Mouse (Mus musculus): ENCODE results near the gene Slit1.

Slit1 gene

GRCm38 (mm10) chr19:41724831-41725470, 18.5 kb downstream of the Slit1 start:
- DNase-seq (ENCODE audit: low read depth, low spot score): no peak

DNA sequence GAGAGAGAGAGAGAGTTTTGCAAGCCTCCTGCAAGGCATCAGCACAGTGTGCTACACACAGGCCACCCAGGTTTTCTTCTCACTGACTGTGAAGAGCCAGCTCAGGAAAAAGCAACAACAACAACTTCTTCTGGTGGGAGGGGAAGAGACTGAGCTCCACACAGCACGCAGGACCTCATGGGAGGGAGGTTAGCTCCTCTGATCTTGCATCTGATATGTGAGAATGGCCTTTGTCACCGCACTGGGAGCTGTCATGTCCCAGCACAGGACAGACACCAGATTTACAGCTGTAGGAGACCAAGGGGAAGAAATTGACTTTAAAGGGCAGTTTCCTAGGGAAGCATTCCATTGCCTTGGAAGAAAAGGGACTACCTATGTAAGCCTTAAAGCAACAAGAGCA, 20.1 kb downstream of the Slit1 start:
- DNase-seq (ENCODE audit: low read depth, low spot score): no peak

DNA sequence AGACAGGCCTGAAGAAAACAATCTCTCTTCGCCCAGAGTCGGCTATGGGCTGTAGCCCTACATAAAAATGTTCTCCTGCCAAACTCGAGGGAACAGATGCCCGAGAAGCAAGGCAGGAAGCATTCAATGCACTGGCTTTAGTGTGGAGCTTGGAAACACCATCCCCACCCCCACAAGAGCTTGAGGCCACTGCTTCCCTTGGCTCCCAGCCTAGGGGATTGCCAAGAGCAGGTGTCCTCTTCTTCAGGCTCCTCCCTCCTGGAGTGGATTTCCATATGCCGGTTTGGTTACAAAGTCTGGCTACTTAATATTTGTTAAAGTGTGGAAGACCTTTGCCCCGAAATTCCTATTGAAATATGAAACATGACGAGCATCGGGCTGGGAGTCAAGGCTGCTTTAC, 24.0 kb downstream of the Slit1 start:
- DNase-seq (ENCODE audit: low read depth, low spot score): no peak

DNA sequence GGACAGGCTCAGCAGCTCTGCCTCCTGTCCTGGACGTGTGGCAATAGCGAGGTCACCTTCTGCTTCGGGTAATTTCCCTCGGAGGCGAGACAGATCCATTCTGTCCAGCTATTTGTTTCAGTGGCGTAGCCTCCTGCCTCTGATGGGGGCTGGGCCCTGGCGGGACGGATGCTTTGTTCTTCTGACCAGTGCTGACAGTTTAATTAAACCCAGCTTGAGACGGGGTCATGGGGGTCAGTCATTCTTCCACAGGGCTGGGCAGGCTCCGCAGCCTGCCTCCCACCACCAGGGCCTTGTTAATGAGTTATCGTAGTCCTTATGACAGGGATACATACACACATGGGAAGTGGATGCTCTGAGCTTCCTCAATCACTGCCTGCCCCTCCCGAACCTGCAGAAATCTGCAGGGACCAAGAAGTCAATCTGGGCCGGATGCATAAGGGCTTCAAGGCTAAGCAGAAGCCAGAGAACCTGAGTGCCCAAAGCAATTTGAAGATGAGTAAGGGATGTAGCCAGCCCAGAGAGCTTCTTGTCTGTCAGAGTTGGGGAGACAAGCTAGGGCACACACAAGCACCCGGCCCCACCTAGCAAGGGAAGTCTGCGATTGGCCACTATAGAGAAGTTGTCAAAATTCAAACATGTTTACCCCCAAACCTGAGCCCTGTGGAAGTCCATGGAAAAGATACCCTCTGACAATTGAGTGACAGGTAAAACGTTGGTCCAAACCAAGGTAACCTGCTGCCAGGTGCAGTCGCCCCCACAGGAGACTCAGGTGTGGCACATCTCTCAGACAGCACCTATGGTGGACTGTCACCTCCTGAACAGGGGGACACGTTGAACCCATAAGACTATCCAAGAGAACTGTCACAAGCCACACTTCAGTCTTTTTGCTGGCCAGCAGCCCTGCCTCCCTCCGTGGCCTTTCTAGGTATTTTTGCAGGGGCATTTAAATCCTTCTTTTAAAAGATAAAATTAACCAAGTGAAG, 26.9 kb downstream of the Slit1 start:
- DNase-seq (ENCODE audit: low read depth, low spot score): no peak

DNA sequence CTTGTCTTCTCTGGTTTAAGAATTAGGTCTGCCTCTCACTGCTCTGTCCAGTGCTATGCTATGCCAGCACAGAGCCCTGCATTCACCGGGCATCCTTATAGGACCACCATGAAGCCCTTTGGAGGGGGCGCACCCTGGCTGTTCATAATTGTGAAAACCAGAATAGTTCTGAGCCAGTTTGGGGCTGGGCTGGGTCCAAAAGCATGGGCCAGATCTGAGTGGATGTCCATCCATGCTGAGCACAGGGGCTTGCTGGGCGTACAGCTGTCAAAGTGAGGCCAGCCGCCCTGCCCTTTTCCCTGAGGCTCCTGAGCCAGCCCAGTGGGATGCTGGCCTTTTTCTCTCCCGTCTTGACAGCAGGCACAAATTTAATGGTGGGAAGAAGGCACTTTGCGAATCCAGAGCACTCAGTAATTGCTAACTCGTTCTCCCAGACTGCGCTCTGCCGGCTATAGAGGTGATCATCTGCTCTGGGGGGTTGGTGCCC, 29.0 kb downstream of the Slit1 start:
- no peak for DNase-seq (ENCODE audit: low read depth, low spot score)

DNA sequence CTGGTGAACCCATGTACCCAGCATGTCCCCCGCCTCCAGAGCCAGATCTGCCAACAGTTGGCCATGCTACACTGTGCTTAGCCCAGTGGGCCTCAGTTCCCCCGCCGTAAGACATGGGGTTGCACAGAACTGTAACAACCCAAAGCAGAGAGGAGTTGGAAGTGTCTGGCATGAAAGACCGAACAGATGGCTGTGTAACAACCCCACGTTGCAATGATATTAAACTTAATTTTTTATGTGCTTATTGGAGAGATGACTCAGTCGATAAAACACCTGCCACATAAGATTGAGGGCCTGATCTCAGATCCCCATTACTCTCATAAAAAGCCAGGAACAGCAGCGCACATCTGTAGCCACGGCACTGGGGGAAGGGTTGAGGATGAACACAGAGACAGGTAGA, 30.6 kb downstream of the Slit1 start:
- DNase-seq (ENCODE audit: low read depth, low spot score): no peak

GRCm38 (mm10) chr19:41711665-41712064, 31.8 kb downstream of the Slit1 start:
- no peak for DNase-seq (ENCODE audit: low read depth, low spot score)

DNA sequence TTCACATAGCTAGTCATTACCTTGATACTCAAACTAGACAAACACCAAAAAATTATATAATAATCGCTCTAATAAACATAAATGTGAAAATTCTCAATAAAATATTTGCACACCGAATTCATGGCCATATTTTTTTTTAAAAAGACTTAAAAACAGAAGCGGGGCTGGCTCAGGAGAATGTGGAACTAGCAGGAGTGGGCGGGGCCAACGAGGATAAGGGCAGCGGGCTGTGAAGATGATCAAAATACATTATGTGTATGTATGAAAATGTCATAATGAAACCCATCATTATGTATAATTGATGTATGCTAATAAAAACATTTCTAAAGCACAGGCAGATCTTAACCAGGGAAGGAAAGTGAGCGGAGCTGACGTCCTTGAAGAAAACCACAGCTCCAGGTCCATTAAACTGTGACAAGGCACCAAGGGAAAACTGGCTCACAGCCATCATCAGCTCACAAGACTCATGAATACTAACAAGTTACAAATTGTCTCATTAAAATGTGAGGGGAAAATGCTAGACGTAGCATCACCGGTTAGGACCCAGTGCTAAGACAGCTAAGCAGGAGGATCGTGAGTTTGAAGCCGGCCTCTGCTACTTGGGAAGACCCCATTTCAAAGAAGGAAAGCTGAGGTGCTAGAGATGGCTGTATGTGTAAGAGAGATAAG, 33.8 kb downstream of the Slit1 start:
- DNase-seq (ENCODE audit: low read depth, low spot score): no peak

DNA sequence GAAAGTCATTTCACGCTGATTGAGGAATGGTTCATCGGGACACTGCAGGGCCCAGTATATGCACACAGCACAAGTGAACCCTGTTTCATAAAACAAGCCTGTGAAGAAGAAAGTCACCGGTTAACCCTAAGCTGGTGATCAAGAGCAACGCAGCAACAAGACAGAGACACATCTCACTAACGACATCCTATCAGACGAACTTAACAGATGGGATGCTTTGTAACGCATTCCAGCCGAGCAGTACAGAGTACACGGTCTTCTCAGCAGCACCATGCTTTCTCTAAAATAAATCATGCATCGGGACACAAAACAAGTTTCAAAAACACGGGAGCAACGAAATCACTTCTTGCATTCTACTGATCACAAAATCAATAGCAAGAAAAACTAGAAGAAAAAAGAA, 35.6 kb downstream of the Slit1 start:
- no peak for DNase-seq (ENCODE audit: low read depth, low spot score)

DNA sequence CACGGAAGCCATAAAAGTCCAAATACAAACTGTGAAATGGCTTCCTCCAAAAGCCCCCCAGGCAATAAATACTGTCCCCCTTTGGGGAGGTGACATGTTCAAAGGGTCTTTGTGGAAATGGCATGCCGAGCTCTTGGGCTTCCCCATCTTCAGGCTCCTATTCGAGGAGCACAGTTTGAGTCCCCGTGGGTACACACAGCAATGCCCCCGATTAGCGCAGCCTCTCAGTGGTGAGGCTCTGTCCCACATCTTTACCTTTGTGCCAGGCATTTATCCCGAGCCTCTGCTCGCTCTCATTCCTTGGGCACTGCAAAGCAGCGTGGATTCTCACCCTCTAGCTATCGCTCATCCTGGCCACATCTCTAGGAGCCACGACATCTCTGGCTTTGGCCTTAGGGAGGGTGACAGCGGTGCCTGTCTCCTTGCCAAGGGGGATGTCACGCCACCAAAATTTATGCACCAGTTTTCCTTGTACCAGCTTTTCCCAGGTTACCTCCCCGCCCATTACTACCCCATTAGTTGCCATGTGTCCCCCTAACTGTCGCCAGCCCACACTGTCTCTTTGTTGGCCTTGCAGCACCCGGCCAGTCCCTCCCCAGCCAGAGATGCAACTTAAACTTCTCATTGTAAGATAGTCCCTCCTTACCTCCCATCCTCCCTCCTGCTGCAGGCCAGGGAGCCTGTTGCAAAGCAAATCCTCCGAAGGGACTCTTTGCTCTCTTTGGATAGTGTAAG, 37.2 kb downstream of the Slit1 start:
- no peak for DNase-seq (ENCODE audit: low read depth, low spot score)

GRCm38 (mm10) chr19:41705416-41705815, 38.0 kb downstream of the Slit1 start:
- no peak for DNase-seq (ENCODE audit: low read depth, low spot score)

GRCm38 (mm10) chr19:41702638-41703037, 40.8 kb downstream of the Slit1 start:
- DNase-seq (ENCODE audit: low read depth, low spot score): no peak

DNA sequence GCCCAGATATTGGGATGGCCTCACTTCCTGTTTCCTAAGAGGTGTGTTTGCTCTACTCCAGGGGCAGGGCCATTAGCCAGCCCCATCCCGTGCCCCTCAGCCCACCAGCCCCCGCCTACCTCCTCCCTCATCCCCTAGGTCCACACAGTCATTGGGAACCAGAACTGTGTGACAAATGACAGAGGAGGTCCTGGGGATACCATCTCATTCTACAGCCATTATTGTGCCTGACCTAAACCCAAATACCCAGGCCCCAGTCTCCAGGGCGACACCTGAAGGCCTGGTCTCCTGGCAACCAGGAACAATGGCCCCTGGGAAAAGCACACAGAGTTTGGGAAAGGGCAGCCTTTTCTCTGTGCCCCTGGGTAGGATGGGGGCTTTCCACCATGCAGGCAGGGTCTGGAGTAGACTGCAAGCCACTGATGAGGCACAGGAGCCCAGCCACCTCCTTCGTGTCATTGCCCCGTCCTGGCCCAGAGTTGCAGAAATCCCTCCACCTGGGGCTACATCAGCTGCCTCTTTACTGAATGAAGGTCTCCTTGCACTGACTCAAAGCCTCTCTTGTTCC, 44.5 kb downstream of the Slit1 start:
- no peak for DNase-seq (ENCODE audit: low read depth, low spot score)

DNA sequence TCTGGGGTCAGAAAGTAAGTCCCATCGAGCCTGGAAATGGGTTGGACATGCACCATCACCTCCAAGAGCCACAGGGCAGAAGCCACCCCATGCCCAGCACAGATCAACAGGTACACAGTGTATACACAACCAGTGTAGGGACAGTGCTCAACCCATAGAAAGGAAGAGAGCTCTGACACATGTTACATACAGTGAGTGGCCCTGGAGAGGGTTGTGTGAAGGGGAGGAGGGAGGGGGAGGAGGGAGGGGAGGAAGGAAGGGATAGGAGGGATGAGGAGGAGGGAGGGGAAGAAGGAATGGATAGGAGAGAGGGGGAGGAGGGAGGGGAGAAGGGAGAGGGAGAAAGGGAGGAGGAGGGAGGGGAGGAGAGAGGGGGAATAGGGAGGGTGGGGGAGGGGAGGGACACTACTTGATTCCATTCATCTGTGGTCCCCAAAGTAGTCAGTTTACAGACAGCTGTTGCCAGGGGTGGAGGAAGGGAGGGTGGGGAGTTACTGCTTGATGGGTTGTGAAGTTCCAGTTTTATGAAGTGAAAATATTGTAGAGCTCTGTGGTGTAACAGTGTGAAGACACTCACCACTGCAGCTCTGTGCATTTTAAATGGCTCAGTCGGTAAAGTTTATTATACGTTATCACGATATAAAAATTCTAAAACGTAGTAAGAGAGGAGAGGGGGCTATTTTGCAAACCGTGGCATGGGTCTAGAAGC, 45.5 kb downstream of the Slit1 start:
- DNase-seq (ENCODE audit: low read depth, low spot score): no peak

- no peak for DNase-seq (ENCODE audit: low read depth, low spot score)
These were observed 46.2 kb downstream of the Slit1 start for GRCm38 (mm10) chr19:41697111-41697806.

DNA sequence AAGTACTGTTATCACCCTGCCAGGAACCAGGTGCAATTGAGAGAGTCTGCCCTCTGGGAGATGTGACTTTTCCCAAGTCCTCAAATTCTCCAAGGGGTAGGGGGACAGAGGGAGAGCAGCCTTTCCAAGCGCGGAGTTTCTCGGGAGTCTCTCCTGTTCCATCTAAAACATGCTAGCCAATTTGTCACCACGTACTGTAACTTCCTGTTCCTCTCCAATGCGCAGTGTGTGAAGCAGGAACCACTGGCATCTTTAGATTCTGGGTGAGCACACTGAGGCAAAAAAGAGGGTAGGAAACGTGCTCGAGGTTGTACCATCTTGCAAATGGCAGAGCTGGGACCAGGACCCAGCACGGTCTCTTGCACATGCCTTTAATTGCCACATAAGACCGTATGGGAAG, 47.0 kb downstream of the Slit1 start:
- no peak for DNase-seq (ENCODE audit: low read depth, low spot score)

DNA sequence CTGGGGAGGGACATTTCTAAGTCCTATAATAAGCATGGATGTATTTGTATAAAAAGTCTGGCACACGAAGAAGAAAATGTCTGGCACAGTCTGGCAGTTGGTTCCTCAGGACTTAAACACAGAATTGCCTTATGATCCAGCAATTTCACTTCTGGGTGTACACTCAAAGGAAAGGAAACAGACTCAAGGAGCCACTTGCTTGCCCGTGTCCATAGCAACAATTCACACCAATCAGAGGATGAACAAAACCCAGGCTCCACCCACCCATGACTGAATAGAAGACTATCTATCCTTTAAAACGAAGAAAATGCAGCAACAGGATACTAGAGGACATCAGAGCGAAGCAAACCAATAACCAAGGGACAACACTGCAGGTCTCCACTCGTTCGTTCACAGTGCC, 48.4 kb downstream of the Slit1 start:
- DNase-seq (ENCODE audit: low read depth, low spot score): no peak

GRCm38 (mm10) chr19:41694610-41695009, 48.9 kb downstream of the Slit1 start:
- no peak for DNase-seq (ENCODE audit: low read depth, low spot score)

DNA sequence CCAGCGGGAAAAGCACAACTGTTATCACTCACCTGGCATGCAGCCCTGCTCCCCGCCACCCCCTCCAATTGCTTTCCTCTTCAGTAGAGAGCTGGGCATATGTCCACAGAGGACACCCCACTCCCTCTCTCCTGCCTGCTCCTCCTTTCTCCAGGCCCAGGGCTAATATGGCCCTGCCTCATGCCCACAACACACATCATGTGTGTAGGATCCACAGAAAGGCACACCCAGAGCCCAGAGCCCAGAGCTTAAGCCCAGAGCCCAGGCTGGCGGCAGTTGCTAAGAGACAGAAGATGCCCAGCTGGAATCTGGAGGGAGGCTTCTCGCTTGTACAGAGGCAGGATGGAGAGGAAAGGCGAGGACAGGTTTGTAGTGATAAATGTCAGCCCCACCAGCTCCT, 49.7 kb downstream of the Slit1 start:
- DNase-seq (ENCODE audit: low read depth, low spot score): no peak

- DNase-seq (ENCODE audit: low read depth, low spot score): no peak
These were observed 53.4 kb downstream of the Slit1 start for GRCm38 (mm10) chr19:41690064-41690463.
